Mouse (Mus musculus): Measurements from ENCODE around the gene Nf1. TPM values are rescaled to one million over a fixed set of nuclear protein-coding genes. Genes with fewer than 3 reads are reported as not detected.

Gene Nf1
- polyA plus RNA-seq, 1 experiment from 2014 or later, result 9.0 TPM

DNA sequence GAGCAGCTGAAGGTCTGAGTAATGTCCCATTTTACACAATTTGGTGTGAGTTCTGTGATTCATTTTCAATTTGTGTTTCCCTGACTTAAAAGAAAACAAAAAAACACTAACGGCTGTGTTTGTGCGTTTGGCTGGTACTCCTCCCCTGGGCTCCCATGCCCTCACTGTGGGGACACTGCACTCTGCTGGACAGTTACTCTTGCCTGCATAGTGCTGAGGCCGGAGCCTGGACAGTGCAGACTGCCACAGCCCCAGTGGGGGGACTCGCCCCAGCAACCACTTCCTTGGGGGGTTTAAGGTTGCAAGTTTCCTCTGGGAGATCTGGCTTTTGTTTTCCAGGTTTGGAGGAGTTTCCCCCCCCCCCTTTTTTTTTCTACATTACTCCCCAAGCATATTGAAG, 241.2 kb downstream of the Nf1 start:
- WGBS, result 61% methylated on average over 4 of the region's 4 CpGs
- Histone ChIP-seq H3K27me3 (replicated peaks) (no peaks in the 10 kb centered on the region), H3K9me3 (no peaks in the 10 kb centered on the region), H3K4me3 (no peak overlapping the region), H3K9ac (no peak overlapping the region), H3K4me2 (replicated peaks) (no peak overlapping the region), H3K4me1 (no peaks in the 10 kb centered on the region), H3K36me3 (peaks cover 16% of the 10 kb centered on the region; the same call in 1 of the 2 replicates), H3K27ac (no peak overlapping the region)
- no peak for ATAC-seq (ENCODE audit: low FRiP score, low read depth)

DNA sequence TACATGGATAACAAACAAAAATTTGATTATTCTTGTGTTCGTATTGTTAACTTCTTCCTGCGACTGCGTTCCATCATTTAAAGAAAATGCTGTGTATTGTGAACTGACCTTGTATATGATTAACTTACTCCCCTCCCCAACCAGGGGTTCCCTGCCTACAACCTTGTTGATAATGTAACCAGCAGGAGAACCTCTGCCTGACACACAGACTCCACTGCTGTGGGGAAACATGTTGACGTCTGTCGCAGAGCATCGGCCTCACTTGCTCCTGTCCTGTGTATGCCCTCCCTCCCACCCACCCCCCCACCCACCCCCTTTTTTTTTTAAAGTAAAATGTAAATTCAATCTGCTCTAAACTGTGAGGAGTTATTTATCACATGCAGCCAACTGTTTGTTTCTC, 241.8 kb downstream of the Nf1 start:
- H3K9me3 ChIP-seq, result no peaks in the 10 kb centered on the region
- WGBS, result 90% methylated on average over 6 of the region's 6 CpGs
- ATAC-seq (ENCODE audit: low FRiP score, low read depth), result no peak

DNA sequence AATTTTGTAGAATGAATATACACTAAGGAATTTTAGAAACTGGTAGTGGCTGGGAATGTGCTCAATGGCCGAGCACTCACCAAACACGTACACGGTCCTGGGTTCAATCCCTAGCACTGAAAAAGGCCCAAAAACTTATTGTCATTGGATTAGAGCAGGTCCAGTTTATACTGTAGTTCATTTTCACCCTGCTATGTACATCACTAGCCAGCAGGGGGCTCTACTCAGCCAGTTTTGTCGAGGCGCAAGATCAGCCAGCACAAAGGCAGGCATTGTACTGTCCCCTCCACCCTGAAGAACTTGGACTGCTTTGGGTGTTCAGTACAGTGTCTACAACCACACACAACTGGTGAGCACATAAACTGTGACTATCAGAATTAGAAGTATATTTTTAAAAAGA, 244.7 kb downstream of the Nf1 start:
- peaks cover 2% of the 10 kb centered on the region; the same call in 1 of the 2 replicates for H3K27me3 ChIP-seq (replicated peaks)
- H3K9ac ChIP-seq, result no peak overlapping the region
- WGBS, result 7% methylated on average over 5 of the region's 5 CpGs
- H3K4me1 ChIP-seq, result no peaks in the 10 kb centered on the region
- no peak overlapping the region for H3K27ac ChIP-seq
- H3K9me3 ChIP-seq, result no peaks in the 10 kb centered on the region
- H3K36me3 ChIP-seq, result peaks cover 4% of the 10 kb centered on the region; the same call in 1 of the 2 replicates
- no peak overlapping the region for H3K4me3 ChIP-seq
- H3K4me2 ChIP-seq (replicated peaks), result no peak overlapping the region
- ATAC-seq (ENCODE audit: low FRiP score, low read depth), result peak; percentile 63

More for the DNA sequence above, 241.8 kb downstream of the Nf1 start:
- no peaks in the 10 kb centered on the region for H3K4me1 ChIP-seq
- no peak overlapping the region for H3K9ac ChIP-seq
- H3K4me3 ChIP-seq, result no peak overlapping the region
- H3K27ac ChIP-seq, result no peak overlapping the region
- no peaks in the 10 kb centered on the region for H3K27me3 ChIP-seq (replicated peaks)
- no peak overlapping the region for H3K4me2 ChIP-seq (replicated peaks)
- H3K36me3 ChIP-seq, result peaks cover 15% of the 10 kb centered on the region; the same call in 1 of the 2 replicates

DNA sequence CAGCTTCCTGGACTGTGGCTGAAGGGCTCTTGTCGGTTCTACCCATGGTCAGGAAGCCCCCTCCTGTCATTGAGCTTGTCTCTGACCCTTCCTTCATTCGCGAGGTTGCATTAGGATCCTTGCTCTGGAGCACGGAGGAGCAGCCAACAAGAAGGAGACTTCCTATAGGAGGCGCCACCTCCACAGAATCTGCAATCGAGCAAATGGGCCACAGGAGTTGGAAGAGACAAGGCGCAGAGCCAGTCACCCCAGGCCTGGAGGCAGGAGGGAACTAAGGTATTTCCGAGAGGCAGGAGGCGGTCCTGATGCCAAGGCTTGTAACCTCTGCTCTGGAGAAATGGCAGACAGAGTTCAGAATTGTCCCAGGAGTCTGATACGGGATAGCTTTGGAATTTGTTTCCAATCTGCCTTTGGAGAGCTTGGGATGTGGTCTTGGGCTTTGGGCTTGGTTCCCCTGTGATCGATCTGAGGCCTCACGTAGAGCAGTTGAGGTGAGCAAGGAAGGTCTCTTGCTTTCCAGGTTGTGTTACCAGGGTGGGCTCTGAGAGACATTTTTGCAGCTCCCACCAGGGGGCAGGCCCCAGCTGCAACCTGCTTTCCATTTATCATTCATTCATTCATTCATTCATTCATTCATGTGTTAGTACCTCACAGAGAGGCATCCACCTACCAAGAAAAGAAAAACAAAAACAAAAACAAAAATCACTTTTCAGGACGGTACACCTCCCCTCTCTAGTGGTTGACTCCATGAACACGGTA, 250.0 kb downstream of the Nf1 start:
- no peak for ATAC-seq (ENCODE audit: low FRiP score, low read depth)
- Histone ChIP-seq H3K36me3 (no peaks in the 10 kb centered on the region), H3K27me3 (replicated peaks) (peaks cover 29% of the 10 kb centered on the region), H3K9ac (no peak overlapping the region), H3K4me1 (peaks cover 29% of the 10 kb centered on the region), H3K4me3 (no peak overlapping the region), H3K27ac (no peak overlapping the region), H3K4me2 (replicated peaks) (no peak overlapping the region), H3K9me3 (no peaks in the 10 kb centered on the region)
- whole genome bisulfite sequencing, result 59% methylated on average over 14 of the region's 14 CpGs

DNA sequence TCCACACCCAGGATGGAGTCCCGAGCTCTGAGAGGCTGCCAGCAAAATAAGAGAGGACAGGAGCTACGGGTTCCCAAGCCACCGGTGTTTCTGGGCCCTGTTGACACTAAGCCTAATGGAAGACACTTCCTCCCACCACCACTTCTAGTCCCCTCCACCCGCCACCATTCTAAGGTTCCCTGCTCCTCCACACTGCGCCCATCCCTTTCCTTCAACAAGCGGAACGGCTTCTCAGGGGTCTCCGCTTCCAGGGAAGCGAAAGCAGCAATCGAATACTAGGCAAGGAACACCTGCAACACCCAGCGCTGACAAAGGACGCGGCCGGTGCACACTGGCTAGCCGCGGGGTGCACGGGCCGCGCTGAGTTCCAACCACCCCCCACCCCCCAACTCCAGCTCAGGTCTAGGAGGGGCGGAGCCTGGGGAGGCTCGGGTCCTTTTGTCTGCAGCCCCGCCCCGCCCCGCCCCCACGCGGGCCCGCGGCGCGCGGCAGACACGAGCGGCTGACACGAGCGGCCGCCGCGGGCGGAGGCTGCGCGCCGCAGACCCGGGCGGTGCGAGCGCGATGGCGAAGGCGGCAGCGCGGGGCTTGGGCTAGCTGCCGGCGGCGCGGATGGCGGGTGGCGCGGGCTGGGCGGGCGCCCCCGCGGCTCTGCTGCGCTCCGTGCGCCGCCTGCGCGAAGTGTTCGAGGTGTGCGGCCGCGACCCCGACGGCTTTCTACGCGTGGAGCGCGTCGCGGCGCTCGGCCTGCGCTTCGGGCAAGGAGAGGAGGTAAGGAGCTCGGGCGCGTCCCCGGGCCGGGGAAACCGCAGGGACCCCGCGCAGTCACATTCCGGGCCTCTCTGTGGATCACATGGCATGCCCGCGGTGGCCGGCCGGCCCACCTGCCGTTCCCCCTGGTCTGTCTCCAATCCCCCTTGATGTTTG, 251.4 kb downstream of the Nf1 start, which contains the start of gene Rab11fip4:
Gene Rab11fip4, plus strand, starts transcription at position 549 of the 927 bp plus-strand sequence.
- peaks cover 29% of the 10 kb centered on the region for H3K27me3 ChIP-seq (replicated peaks)
- H3K27ac ChIP-seq, result peak within 1 kb of the TSS; percentile 62; the same call in 1 of the 2 replicates
- H3K4me3 ChIP-seq, result peak within 1 kb of the TSS; percentile 73
- H3K4me2 ChIP-seq (replicated peaks), result peak within 1 kb of the TSS; percentile 90
- H3K9me3 ChIP-seq, result no peaks in the 10 kb centered on the region
- no peaks in the 10 kb centered on the region for H3K36me3 ChIP-seq
- ATAC-seq (ENCODE audit: low FRiP score, low read depth), result peak; percentile 65
- H3K4me1 ChIP-seq, result peaks cover 33% of the 10 kb centered on the region
- H3K9ac ChIP-seq, result peak within 1 kb of the TSS; percentile 86
- 1% methylated on average over 79 of the region's 98 CpGs for WGBS

DNA sequence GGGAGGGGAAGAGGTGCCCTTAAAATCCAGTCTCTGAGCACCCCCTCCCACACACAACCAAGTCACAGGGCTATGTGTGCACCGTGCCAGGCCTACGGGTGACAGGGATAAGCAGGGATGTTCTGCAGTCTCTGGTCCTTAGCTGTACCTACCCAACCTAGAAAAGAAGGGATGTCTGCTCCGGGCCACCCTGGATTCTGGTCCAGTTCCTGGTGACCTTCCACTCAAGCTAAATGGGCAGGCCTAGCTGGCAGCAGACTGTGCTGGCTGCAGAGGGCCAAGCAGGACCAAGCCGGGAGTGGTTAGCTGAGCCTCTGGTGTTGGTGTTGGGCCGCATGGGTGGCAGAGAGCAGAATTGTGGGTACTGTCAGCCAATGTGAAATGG, 252.1 kb downstream of the Nf1 start:
- WGBS, result 30% methylated on average over 5 of the region's 5 CpGs
- Histone ChIP-seq H3K27ac (0 out of 2 replicates have a peak overlapping the region, but pooled peaks have one; percentile 62), H3K4me2 (replicated peaks) (peak overlapping the region; percentile 90), H3K4me3 (peak overlapping the region; percentile 73), H3K9me3 (no peaks in the 10 kb centered on the region), H3K9ac (peak overlapping the region; percentile 86), H3K36me3 (no peaks in the 10 kb centered on the region), H3K4me1 (peaks cover 33% of the 10 kb centered on the region), H3K27me3 (replicated peaks) (peaks cover 29% of the 10 kb centered on the region)
- ATAC-seq (ENCODE audit: low FRiP score, low read depth), result peak; percentile 38; the same call in 1 of the 2 replicates

DNA sequence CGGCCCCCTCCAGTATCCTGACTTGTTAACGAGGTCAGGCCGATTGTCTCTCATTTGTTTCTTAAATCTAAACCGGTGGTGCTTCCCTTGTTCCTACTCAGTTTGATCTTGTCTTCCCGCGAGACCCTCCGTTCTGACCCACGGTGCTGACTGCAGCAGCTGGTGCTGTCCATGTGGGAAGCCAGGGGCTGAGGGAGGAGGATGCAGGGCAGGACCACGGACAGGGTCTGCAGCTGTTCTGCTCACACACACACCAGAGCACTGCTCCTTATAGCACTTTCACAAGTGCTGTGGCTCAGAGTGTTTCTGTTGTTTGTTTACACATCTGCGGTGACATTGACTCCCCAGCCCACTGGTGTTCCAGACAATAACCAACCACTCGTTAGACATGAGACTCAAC, 254.0 kb downstream of the Nf1 start:
- Histone ChIP-seq H3K36me3 (peaks cover 3% of the 10 kb centered on the region; the same call in 1 of the 2 replicates), H3K9me3 (no peaks in the 10 kb centered on the region), H3K27me3 (replicated peaks) (peaks cover 29% of the 10 kb centered on the region), H3K4me2 (replicated peaks) (peak overlapping the region; percentile 90), H3K4me1 (peaks cover 33% of the 10 kb centered on the region), H3K27ac (no peak overlapping the region), H3K4me3 (no peak overlapping the region), H3K9ac (no peak overlapping the region)
- WGBS, result 38% methylated on average over 11 of the region's 11 CpGs
- no peak for ATAC-seq (ENCODE audit: low FRiP score, low read depth)

DNA sequence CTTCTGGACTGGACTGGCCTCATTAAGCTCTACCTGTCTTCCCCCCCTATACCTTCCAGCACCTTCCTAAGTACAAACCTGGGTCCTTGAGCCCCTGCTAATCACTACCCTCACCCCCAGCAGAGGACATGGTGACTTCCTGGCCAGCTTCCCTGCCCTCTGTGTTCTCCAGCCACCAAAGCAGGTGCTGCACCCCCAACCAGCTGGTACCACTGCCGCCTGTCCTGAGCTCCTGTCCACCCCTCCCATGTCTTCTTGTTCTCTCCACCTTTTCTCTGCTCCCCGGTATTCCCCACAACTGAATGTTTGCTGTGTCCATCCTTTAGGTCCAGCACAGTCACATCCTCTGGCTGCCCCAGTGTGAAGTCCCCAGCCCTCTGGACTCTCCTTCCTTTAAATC, 271.0 kb downstream of the Nf1 start:
- no peak overlapping the region for H3K4me3 ChIP-seq
- H3K36me3 ChIP-seq, result no peaks in the 10 kb centered on the region
- peaks cover 42% of the 10 kb centered on the region for H3K4me1 ChIP-seq
- ATAC-seq (ENCODE audit: low FRiP score, low read depth), result no peak
- H3K27me3 ChIP-seq (replicated peaks), result no peaks in the 10 kb centered on the region
- H3K4me2 ChIP-seq (replicated peaks), result peak overlapping the region; percentile 4
- no peak overlapping the region for H3K9ac ChIP-seq
- no peak overlapping the region for H3K27ac ChIP-seq
- 61% methylated on average over 2 of the region's 2 CpGs for WGBS
- no peaks in the 10 kb centered on the region for H3K9me3 ChIP-seq

DNA sequence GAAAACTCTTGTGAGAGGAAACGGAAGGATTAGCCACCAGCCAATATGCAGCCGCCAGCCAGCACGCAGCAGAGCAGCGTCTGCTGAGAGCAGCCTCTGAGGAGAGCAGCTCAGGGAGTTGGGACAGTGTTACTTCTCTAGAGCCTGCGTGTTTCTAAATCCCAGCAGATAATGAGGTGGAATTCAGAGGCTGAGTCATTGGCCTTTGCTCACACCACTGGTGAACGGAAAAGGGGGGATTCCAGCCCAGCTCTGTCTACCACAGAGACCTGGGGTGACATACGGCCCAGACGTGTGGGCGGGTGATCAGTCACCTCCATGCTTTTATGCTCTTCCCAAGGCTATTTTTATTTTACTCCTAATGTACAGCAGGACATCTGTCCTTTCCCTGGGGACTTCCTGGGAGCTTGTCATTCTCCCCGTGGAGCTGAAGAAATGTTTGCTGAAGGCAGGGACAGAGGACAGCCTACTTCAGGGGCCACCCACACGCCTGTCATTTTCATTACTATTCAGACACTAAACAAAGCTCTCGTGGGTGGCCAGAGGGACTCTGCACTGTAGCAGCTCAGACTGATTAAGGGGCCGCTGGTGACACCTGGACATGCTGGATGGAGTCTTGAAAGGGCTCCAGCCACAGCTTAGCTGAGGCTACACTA, 271.6 kb downstream of the Nf1 start:
- H3K27me3 ChIP-seq (replicated peaks), result no peaks in the 10 kb centered on the region
- 7% methylated on average over 13 of the region's 13 CpGs for WGBS
- H3K36me3 ChIP-seq, result no peaks in the 10 kb centered on the region
- no peaks in the 10 kb centered on the region for H3K9me3 ChIP-seq
- no peak overlapping the region for H3K9ac ChIP-seq
- no peak overlapping the region for H3K4me3 ChIP-seq
- no peak overlapping the region for H3K27ac ChIP-seq
- peak overlapping the region; percentile 4 for H3K4me2 ChIP-seq (replicated peaks)
- H3K4me1 ChIP-seq, result peaks cover 42% of the 10 kb centered on the region
- peak; percentile 52; the same call in 1 of the 2 replicates for ATAC-seq (ENCODE audit: low FRiP score, low read depth)

DNA sequence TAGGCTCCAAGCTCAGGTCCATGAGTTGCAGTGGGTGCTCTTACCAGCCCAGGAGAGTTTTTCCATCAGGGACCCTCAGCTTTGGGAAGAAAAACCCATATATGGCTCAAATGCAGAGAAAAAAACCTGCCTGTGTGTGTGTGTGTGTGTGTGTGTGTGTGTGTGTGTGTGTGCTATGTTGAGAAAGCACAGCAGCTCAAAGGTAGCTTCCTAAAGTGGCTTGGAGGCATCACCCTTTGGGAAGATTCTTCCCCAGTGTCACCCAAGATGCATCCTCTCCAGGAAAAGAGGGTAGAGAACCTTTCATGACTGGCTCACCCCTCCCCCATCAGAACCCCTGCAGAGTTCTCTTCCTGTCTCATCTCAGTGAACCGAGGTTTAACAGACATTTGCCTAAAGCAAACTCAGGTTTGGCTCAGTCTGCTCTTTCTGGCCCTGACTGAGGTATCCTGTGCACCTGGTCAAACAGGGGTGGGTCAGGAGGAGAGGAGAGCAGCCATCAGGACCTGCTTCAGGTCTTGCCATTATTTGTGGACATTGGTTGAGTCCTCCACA, 272.6 kb downstream of the Nf1 start:
- WGBS, result 17% methylated on average over 1 of the region's 1 CpGs
- no peak overlapping the region for H3K9ac ChIP-seq

DNA sequence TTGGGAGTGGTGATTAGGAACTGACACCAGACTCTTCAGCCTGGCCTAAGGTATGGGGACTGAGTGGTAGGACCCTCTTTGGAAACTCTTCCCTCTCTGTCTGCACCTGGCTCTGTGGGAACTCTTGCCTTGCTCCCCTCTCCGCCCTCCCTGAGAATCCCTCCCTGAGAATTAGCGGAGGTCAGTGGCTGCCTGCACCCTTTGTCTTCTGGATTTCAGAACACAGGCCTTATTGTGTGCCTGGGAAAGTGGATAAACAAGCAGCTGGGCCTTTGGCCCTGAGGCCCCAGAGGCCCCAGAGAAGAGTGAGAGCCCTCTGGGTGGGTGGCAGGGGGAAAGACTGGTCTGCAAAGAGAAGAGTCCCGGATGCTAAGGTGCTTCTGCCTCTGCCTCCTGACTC, 273.6 kb downstream of the Nf1 start:
- peak; percentile 58; the same call in 1 of the 2 replicates for ATAC-seq (ENCODE audit: low FRiP score, low read depth)
- H3K27ac ChIP-seq, result no peak overlapping the region
- WGBS, result 11% methylated on average over 3 of the region's 3 CpGs

More for the DNA sequence above, 272.6 kb downstream of the Nf1 start:
- Histone ChIP-seq H3K27ac (no peak overlapping the region), H3K4me1 (peaks cover 42% of the 10 kb centered on the region), H3K9me3 (no peaks in the 10 kb centered on the region), H3K27me3 (replicated peaks) (no peaks in the 10 kb centered on the region), H3K4me3 (no peak overlapping the region), H3K4me2 (replicated peaks) (no peak overlapping the region), H3K36me3 (no peaks in the 10 kb centered on the region)
- ATAC-seq (ENCODE audit: low FRiP score, low read depth), result no peak

More for the DNA sequence above, 273.6 kb downstream of the Nf1 start:
- Histone ChIP-seq H3K9ac (no peak overlapping the region), H3K9me3 (no peaks in the 10 kb centered on the region), H3K4me2 (replicated peaks) (no peak overlapping the region), H3K4me3 (no peak overlapping the region), H3K36me3 (no peaks in the 10 kb centered on the region), H3K4me1 (peaks cover 42% of the 10 kb centered on the region), H3K27me3 (replicated peaks) (no peaks in the 10 kb centered on the region)

All from neural tube, embryonic 12.5 days (tissue).